Mouse (Mus musculus) megakaryocyte, embryonic 14.5 days (primary cell): ENCODE measurements around the gene Nsl1.

Experiments
- FLI1 ChIP-seq: IDR thresholded peaks from 2 replicates; pipeline ENCODE4 v1.6.1; 2012; ENCODE audit warnings: low read length, inconsistent platforms, mixed read lengths
- GATA1 ChIP-seq: IDR thresholded peaks from 3 replicates; pipeline ENCODE4 v1.6.1; 2012; ENCODE audit warnings: mixed read lengths, low read length, inconsistent platforms, borderline replicate concordance

DNA sequence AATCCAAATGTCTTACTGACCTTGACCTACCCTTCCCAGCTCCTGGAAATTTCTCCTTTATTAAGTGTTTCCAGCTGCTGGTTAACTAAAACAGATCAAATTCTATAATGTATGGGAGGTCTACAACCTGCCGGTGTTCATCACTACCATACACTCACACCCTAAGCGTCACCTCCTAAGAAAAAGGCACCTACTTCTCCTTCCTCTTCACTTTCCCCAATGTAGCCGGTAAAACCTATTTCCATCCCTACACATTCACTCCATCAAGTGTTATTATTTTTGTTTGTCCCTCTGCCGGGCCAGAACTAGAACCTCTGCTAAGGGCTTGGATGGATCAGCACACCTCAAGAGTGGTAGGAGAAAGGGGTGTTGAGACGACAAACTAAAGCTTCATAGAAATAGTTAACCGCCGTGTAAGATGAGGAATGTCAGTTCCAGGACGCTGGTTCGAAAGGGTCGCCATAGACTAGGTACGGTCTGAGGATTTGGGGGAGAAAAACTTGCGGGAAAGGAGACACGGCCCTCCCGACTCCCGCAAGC is 501 bp upstream of the Nsl1 start:
- TF ChIP-seq GATA1 (no peak), FLI1 (no peak)
